Mouse (Mus musculus): ENCODE data around the gene Phf19. TPM values are rescaled to one million over a fixed set of nuclear protein-coding genes. Genes with fewer than 3 reads are reported as not detected.

Phf19 gene
- polyA plus RNA-seq, 1 experiment from 2014 or later = 1.3 TPM

- Histone ChIP-seq H3K36me3 (ENCODE audit: insufficient read depth, low read length) (no peaks in the 10 kb centered on the region), H3K4me3 (ENCODE audit: low read depth, low read length) (no peak overlapping the region), H3K4me2 (replicated peaks; ENCODE audit: low read depth, low read length) (no peak overlapping the region), H3K4me1 (ENCODE audit: insufficient read depth, low read depth, low read length) (peaks cover 14% of the 10 kb centered on the region), H3K9ac (replicated peaks; ENCODE audit: low read depth) (no peak overlapping the region), H3K27me3 (replicated peaks; ENCODE audit: insufficient read depth, low read length) (no peaks in the 10 kb centered on the region), H3K27ac (ENCODE audit: low read length) (peak overlapping the region; percentile 74), H3K9me3 (ENCODE audit: low read length) (no peaks in the 10 kb centered on the region)
- TF ChIP-seq EP300 (IDR thresholded peaks at IDR 0.05) (no peak), CTCF (IDR thresholded peaks at IDR 0.05) (no peak)
- no peak for DNase-seq (ENCODE audit: low spot score)
- no peak for ATAC-seq
- WGBS = 80% methylated on average over 7 of the region's 7 CpGs
Observed at GRCm38 (mm10) chr2:34903191-34903590, 10.6 kb downstream of the Phf19 start.

DNA sequence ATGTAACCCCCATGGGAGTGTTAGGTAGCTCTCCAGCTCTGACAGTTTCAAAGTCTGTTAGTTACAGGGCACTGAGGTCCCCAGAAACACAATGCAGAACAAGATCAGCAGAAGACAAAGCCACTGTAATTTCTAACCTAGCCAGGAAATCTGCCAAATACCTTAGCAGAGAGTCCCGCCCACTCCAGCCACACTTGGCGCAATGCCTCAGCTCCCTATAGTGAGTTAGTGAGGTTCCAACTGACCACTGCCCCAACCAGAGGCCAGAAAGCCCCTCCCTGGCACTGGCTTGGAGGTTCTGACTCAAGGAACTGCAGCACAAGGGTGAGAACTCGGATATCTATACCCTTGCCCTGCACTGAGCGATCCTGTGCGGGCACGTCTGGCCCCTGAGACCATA lies 11.1 kb downstream of the Phf19 start:
- no peak overlapping the region for H3K9ac ChIP-seq (replicated peaks; ENCODE audit: low read depth)
- TF ChIP-seq EP300 (IDR thresholded peaks at IDR 0.05) = no peak
- TF ChIP-seq CTCF (IDR thresholded peaks at IDR 0.05) = no peak

GRCm38 (mm10) chr2:34901726-34902125 lies 12.1 kb downstream of the Phf19 start:
- Histone ChIP-seq H3K4me3 (ENCODE audit: low read depth, low read length) (no peak overlapping the region), H3K4me1 (ENCODE audit: insufficient read depth, low read depth, low read length) (peaks cover 11% of the 10 kb centered on the region), H3K36me3 (ENCODE audit: insufficient read depth, low read length) (no peaks in the 10 kb centered on the region), H3K27me3 (replicated peaks; ENCODE audit: insufficient read depth, low read length) (no peaks in the 10 kb centered on the region), H3K9me3 (ENCODE audit: low read length) (no peaks in the 10 kb centered on the region), H3K27ac (ENCODE audit: low read length) (no peak overlapping the region), H3K9ac (replicated peaks; ENCODE audit: low read depth) (no peak overlapping the region), H3K4me2 (replicated peaks; ENCODE audit: low read depth, low read length) (no peak overlapping the region)
- no peak for TF ChIP-seq EP300 (IDR thresholded peaks at IDR 0.05)
- peak; percentile 22; the same call in 1 of the 2 replicates for TF ChIP-seq CTCF (IDR thresholded peaks at IDR 0.05)
- DNase-seq (ENCODE audit: low spot score) (no peak), ATAC-seq (no peak)
- WGBS = 73% methylated on average over 4 of the region's 4 CpGs

More for the DNA sequence above, 11.1 kb downstream of the Phf19 start:
- Histone ChIP-seq H3K4me2 (replicated peaks; ENCODE audit: low read depth, low read length) (no peak overlapping the region), H3K4me3 (ENCODE audit: low read depth, low read length) (no peak overlapping the region), H3K27me3 (replicated peaks; ENCODE audit: insufficient read depth, low read length) (no peaks in the 10 kb centered on the region), H3K4me1 (ENCODE audit: insufficient read depth, low read depth, low read length) (peaks cover 14% of the 10 kb centered on the region), H3K9me3 (ENCODE audit: low read length) (no peaks in the 10 kb centered on the region), H3K36me3 (ENCODE audit: insufficient read depth, low read length) (no peaks in the 10 kb centered on the region), H3K27ac (ENCODE audit: low read length) (peak overlapping the region; percentile 74)
- 71% methylated on average over 6 of the region's 6 CpGs for WGBS
- peak; percentile 51 for DNase-seq (ENCODE audit: low spot score)
- ATAC-seq = no peak

- TF ChIP-seq CTCF (IDR thresholded peaks at IDR 0.05) = no peak
- no peak for TF ChIP-seq EP300 (IDR thresholded peaks at IDR 0.05)
- Histone ChIP-seq H3K4me1 (ENCODE audit: insufficient read depth, low read depth, low read length) (peaks cover 11% of the 10 kb centered on the region), H3K4me3 (ENCODE audit: low read depth, low read length) (no peak overlapping the region), H3K27me3 (replicated peaks; ENCODE audit: insufficient read depth, low read length) (no peaks in the 10 kb centered on the region), H3K9ac (replicated peaks; ENCODE audit: low read depth) (no peak overlapping the region), H3K36me3 (ENCODE audit: insufficient read depth, low read length) (no peaks in the 10 kb centered on the region), H3K4me2 (replicated peaks; ENCODE audit: low read depth, low read length) (no peak overlapping the region), H3K9me3 (ENCODE audit: low read length) (no peaks in the 10 kb centered on the region), H3K27ac (ENCODE audit: low read length) (no peak overlapping the region)
- WGBS = 89% methylated on average over 1 of the region's 1 CpGs
- DNase-seq (ENCODE audit: low spot score) (no peak), ATAC-seq (no peak)
Observed at GRCm38 (mm10) chr2:34900412-34900811, 13.4 kb downstream of the Phf19 start.

GRCm38 (mm10) chr2:34899682-34900081 lies 14.1 kb downstream of the Phf19 start:
- H3K9me3 ChIP-seq (ENCODE audit: low read length) = no peaks in the 10 kb centered on the region
- no peak overlapping the region for H3K4me2 ChIP-seq (replicated peaks; ENCODE audit: low read depth, low read length)
- H3K9ac ChIP-seq (replicated peaks; ENCODE audit: low read depth) = no peak overlapping the region
- ATAC-seq (no peak), DNase-seq (ENCODE audit: low spot score) (no peak)
- TF ChIP-seq EP300 (IDR thresholded peaks at IDR 0.05) (no peak), CTCF (IDR thresholded peaks at IDR 0.05) (no peak)
- no peak overlapping the region for H3K4me3 ChIP-seq (ENCODE audit: low read depth, low read length)
- H3K4me1 ChIP-seq (ENCODE audit: insufficient read depth, low read depth, low read length) = peaks cover 11% of the 10 kb centered on the region
- no peaks in the 10 kb centered on the region for H3K27me3 ChIP-seq (replicated peaks; ENCODE audit: insufficient read depth, low read length)
- 84% methylated on average over 11 of the region's 11 CpGs for WGBS
- no peak overlapping the region for H3K27ac ChIP-seq (ENCODE audit: low read length)
- no peaks in the 10 kb centered on the region for H3K36me3 ChIP-seq (ENCODE audit: insufficient read depth, low read length)

GRCm38 (mm10) chr2:34897820-34898219 lies 16.0 kb downstream of the Phf19 start:
- 19% methylated on average over 10 of the region's 10 CpGs for WGBS

More at GRCm38 (mm10) chr2:34897820-34898219, 16.0 kb downstream of the Phf19 start:
- Histone ChIP-seq H3K4me3 (ENCODE audit: low read depth, low read length) (no peak overlapping the region), H3K4me2 (replicated peaks; ENCODE audit: low read depth, low read length) (no peak overlapping the region), H3K27me3 (replicated peaks; ENCODE audit: insufficient read depth, low read length) (no peaks in the 10 kb centered on the region), H3K36me3 (ENCODE audit: insufficient read depth, low read length) (no peaks in the 10 kb centered on the region), H3K9me3 (ENCODE audit: low read length) (no peaks in the 10 kb centered on the region), H3K4me1 (ENCODE audit: insufficient read depth, low read depth, low read length) (peaks cover 1% of the 10 kb centered on the region; the same call in 1 of the 2 replicates), H3K27ac (ENCODE audit: low read length) (no peak overlapping the region), H3K9ac (replicated peaks; ENCODE audit: low read depth) (no peak overlapping the region)
- DNase-seq (ENCODE audit: low spot score) = peak; percentile 85
- TF ChIP-seq EP300 (IDR thresholded peaks at IDR 0.05) = no peak
- TF ChIP-seq CTCF (IDR thresholded peaks at IDR 0.05) = peak; percentile 86
- peak; percentile 71 for ATAC-seq
